Mouse (Mus musculus) limb, embryonic 10.5 days (tissue): ENCODE data around the gene Cdkn1a. TPM values are rescaled to one million over a fixed set of nuclear protein-coding genes. Genes with fewer than 3 reads are reported as not detected.

Experiments used
- DNase-seq: peaks from one replicate; pipeline ENCODE4 v3.0.0-alpha.2; 2017; ENCODE audit warnings: low spot score
- H3K27ac ChIP-seq: fragments of 300-500 bp; sonication (generic); 2 replicates; pipeline ENCODE4 v1.5.1; 2016; ENCODE audit warnings: mild to moderate bottlenecking
- H3K27me3 ChIP-seq: fragments of 300-500 bp; sonication (generic); 2 replicates; pipeline ENCODE4 v1.6.1; 2016; ENCODE audit warnings: low read depth, mild to moderate bottlenecking; ENCODE audit not compliant: poor library complexity, severe bottlenecking
- H3K36me3 ChIP-seq: fragments of 300-500 bp; sonication (generic); 2 replicates; pipeline ENCODE4 v1.6.1; 2016; ENCODE audit warnings: mild to moderate bottlenecking, moderate library complexity
- H3K4me1 ChIP-seq: fragments of 300-500 bp; sonication (generic); 2 replicates; pipeline ENCODE4 v1.6.1; 2016
- H3K4me3 ChIP-seq: fragments of 300-500 bp; sonication (generic); 2 replicates; pipeline ENCODE4 v1.5.1; 2016; ENCODE audit warnings: mild to moderate bottlenecking, moderate library complexity
- H3K9me3 ChIP-seq: fragments of 300-500 bp; sonication (generic); replicated peaks from 2 replicates; pipeline ENCODE4 v1.6.1; 2016; ENCODE audit warnings: mild to moderate bottlenecking
- WGBS: fragments of 180-500 bp; shearing (Covaris S2); methylation state at CpG from one replicate; pipeline ENCODE4 v1.1.7; 2016; 5-methylcytosine and 5-hydroxymethylcytosine counted together
- polyA plus RNA-seq: library from polyadenylated mRNA; unstranded; fragments of >200 nt; fragmentation: Nextera tagmentation; extraction: Ambion mirVana; gene quantifications from 2 replicates; pipeline ENCODE4 v1.2.1, GENCODE M21; 2016

Gene Cdkn1a
- polyA plus RNA-seq, 1 experiment from 2014 or later, result 28.8 TPM

DNA sequence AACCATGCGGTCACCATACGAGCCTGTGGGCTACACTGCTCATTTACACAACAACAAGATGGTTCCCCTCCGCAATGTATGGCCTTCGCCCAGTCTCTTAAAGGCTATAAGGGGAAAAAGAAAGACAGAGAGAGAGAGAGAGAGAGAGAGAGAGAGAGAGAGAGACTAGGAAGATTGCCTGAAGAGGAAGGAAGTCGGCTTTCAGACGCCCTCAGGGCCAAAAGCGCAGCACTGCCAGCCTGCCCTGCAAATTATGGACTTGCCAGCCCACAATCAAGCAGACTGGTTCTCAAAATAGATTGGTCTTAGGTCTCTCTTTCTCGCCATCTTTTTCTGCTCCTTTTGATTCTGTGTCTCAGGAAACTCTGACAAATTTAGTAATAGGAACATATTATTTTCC lies 14.5 kb upstream of the Cdkn1a start:
- H3K36me3 ChIP-seq, result no peaks in the 10 kb centered on the region
- no peaks in the 10 kb centered on the region for H3K9me3 ChIP-seq
- no peak for DNase-seq
- H3K4me3 ChIP-seq, result no peak overlapping the region
- peaks cover 41% of the 10 kb centered on the region for H3K4me1 ChIP-seq
- 92% methylated on average over 8 of the region's 8 CpGs for WGBS
- peaks cover 37% of the 10 kb centered on the region for H3K27me3 ChIP-seq
- H3K27ac ChIP-seq, result no peak overlapping the region

DNA sequence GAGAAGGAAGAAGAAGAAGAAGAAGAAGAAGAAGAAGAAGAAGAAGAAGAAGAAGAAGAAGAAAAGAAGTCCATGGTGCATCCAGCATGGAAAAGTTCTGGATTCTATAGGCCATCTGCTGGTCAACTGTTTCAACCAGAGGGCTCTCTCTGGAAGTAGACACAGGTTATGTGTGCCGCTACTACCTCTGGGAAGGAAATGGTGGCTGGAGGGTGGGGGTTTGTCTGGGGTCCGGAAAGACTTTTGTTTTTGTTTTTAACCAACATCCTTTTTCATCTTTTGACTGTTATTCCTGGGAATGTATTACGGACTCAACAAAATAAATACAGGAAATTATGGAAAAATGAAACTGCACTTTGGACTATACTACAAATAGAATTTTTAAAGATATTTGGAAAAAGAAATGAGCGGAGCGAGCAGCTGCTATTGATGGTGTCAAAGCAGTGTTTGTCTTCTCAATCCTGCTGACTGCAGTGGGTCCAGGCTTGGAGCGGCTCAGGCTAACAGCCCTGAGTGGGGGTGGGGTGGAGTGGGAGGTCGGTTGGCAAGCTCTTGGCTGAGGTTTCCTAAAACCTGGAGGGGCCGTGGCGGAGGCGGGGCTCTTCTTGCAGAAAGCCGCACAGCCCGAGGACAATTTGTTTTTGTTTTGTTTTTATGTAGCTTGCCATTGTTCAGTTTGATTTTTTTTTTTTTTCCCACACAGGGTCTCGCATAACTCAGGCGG lies 12.8 kb upstream of the Cdkn1a start:
- H3K4me3 ChIP-seq, result peak overlapping the region; percentile 34
- H3K27me3 ChIP-seq, result peaks cover 50% of the 10 kb centered on the region
- no peaks in the 10 kb centered on the region for H3K36me3 ChIP-seq
- 29% methylated on average over 14 of the region's 14 CpGs for WGBS
- H3K9me3 ChIP-seq, result no peaks in the 10 kb centered on the region
- H3K4me1 ChIP-seq, result peaks cover 37% of the 10 kb centered on the region
- H3K27ac ChIP-seq, result peak overlapping the region; percentile 51; the same call in 1 of the 2 replicates
- peak; percentile 55 for DNase-seq

DNA sequence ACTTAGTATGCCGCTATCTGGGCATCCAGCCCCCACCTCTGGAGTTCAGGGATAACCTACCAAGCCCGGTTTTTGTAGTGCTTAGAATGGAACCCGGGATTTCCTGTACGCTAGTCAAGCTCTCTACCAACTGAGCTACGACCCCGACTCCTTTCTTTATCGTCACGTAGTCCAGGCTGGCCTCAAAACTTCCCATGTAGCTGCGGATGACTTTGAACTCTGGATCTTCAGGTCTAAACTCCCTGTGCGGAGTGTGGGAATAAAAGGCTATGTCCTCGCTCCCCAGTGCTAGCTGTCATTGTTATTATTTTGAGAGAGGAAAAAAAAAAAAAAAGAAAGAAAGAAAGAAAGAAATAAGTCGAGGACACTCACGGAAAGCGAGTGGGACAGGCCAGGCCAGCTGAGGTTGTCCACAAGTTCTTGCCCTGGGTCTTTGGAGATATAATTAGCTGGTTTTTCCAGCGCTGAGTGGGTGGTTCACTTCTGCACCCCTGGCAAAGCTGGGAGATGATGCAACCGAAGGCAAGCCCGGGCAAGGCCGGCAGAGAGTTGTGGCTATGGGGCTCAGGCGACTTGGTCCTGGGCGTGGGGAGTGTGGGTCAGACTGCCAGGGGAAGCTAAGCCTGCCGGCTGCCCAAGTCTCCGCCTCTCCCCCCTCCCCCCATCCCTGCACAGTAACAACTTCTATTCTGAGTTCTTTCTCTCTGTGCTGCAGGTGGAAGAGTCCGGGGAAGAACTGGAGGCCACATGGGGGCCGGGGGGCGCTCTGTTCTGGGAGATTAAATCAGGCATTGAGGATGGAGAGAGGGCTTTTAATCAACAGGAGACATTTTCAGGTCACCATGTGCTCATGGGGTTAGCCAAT lies 12.0 kb upstream of the Cdkn1a start:
- peaks cover 31% of the 10 kb centered on the region for H3K4me1 ChIP-seq
- H3K27ac ChIP-seq, result peak overlapping the region; percentile 51; the same call in 1 of the 2 replicates
- H3K9me3 ChIP-seq, result no peaks in the 10 kb centered on the region
- DNase-seq, result peak; percentile 58
- H3K4me3 ChIP-seq, result peak overlapping the region; percentile 34
- H3K27me3 ChIP-seq, result peaks cover 56% of the 10 kb centered on the region
- no peaks in the 10 kb centered on the region for H3K36me3 ChIP-seq
- 9% methylated on average over 25 of the region's 25 CpGs for WGBS

DNA sequence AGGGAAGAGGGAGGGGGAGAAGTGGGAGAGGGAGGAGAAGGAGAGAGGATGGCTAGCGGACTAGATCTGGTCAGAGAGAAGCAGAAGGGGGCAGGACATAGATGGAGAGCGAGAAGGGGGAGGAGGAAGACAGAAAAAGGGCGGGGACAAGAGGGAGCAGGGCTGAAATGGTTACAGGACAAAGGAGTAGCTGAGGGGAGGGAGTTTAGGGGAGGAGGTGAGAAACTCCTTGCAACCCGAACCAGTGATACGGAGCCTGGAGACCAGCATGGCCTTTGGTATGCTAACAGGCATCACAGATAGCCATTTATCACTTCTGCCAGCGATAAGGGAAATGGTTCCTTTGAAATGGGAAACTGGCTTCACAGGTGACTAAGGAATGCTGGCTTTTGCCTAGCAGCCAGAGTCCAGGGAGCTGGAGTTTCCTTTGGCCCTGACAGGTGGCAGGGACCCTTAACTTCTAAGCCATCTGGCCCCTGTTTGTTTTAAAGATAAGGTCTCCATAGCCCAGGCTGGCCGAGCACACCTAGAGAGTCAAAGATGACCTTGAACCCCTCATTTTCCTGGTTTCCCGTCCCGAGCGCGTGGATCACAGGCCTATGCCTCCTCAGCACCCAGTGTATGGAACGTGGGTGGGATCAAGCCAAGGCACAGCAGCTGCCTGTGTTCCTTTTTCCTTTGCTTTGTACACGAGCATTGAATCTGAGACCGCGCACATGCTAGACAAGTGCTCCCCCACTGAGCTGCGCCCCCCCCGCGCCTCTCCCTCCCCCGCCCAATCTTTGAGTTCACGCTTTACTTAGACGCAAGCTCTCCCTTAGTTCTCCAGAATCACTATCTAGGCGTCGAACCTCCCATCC lies 9.8 kb upstream of the Cdkn1a start:
- 4% methylated on average over 23 of the region's 23 CpGs for whole genome bisulfite sequencing
- Histone ChIP-seq H3K4me3 (peak overlapping the region; percentile 23), H3K9me3 (no peaks in the 10 kb centered on the region), H3K27ac (0 out of 2 replicates have a peak overlapping the region, but pooled peaks have one; percentile 27), H3K4me1 (peaks cover 34% of the 10 kb centered on the region), H3K27me3 (peaks cover 57% of the 10 kb centered on the region), H3K36me3 (no peaks in the 10 kb centered on the region)
- DNase-seq, result peak; percentile 48

DNA sequence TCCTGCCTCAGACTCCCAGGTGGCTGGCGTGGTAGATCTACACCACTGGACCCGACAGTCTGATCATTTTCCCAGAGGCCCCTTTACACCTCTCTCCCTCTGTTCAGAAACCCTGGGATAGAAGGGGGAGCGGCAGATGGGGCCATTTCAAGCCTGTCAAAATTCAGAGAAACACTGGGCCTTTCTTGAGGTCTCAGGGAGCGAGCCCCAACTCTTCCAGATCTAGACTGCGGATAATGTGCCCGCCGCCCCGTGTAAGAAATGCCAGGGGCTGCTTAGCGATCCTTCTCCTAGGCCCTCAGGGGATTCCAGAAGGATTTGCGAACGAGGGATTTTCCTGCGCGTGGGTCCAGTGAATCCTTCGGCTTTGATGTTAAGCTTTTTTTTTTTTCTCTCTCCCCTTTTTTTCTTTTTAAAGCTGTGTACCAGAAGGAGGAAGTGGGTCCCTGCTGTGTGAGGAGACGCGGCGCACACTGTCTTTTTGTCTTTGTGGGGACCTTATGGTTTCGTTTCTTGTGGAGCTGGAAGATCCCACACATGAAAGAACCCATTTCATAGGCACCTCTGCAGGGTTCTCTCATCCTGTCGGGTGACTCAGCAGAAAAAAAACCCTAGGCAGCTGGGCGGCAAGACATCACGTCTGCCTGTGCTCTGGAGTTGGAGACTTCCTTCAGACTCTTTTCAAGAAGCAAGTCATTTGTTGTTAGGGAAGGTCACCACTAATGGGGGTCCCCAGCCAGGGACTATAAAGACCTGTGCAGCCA lies 9.0 kb upstream of the Cdkn1a start:
- Histone ChIP-seq H3K4me1 (peaks cover 34% of the 10 kb centered on the region), H3K27ac (0 out of 2 replicates have a peak overlapping the region, but pooled peaks have one; percentile 27), H3K9me3 (no peaks in the 10 kb centered on the region), H3K36me3 (no peaks in the 10 kb centered on the region), H3K27me3 (peaks cover 57% of the 10 kb centered on the region), H3K4me3 (peak overlapping the region; percentile 23; the same call in 1 of the 2 replicates)
- no peak for DNase-seq
- WGBS, result 6% methylated on average over 21 of the region's 21 CpGs

DNA sequence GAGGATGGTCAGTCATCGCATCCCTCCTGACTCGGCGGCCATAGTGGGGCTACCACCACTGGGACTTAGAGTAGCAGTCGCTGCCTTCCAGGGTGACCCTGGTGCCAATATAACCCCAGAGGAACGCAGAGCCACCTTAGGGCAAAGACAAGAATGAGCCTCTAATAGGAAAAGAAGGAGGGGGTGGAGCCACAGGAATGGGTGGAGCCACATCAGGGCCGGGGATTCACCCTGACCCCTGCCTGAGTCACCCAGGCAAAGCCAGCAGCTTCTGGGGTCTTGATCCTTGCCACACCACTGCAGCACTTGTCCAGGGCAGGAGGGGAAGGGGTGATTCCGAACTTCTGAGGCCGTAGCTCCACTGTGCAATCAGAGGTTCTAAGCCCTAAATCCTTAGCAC lies 7.2 kb upstream of the Cdkn1a start:
- Histone ChIP-seq H3K4me3 (no peak overlapping the region), H3K4me1 (peaks cover 26% of the 10 kb centered on the region), H3K27ac (no peak overlapping the region), H3K9me3 (no peaks in the 10 kb centered on the region), H3K27me3 (peaks cover 47% of the 10 kb centered on the region), H3K36me3 (no peaks in the 10 kb centered on the region)
- 90% methylated on average over 8 of the region's 8 CpGs for WGBS
- no peak for DNase-seq

DNA sequence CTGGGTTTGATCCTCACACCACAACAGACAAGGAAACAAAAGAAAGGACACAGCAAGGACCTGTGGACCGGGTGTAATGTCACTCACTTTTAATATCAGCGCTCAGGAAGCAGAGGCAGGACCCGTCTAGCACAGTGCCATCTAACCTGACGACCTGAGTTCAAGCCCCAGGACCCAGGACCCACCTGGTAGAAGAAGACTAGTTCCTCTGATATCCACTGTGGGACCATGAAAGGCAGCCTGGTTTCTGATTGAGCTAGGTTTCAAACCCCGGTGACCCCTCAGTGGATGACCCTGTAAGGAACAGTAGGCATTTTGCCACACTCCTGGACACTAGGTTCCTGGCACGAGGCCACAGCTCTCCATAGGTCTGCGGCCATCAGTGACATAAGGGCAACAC lies 6.1 kb upstream of the Cdkn1a start:
- Histone ChIP-seq H3K27me3 (peaks cover 38% of the 10 kb centered on the region), H3K4me3 (no peak overlapping the region), H3K4me1 (peaks cover 21% of the 10 kb centered on the region), H3K36me3 (no peaks in the 10 kb centered on the region), H3K27ac (no peak overlapping the region), H3K9me3 (no peaks in the 10 kb centered on the region)
- no peak for DNase-seq
- 93% methylated on average over 7 of the region's 7 CpGs for WGBS

DNA sequence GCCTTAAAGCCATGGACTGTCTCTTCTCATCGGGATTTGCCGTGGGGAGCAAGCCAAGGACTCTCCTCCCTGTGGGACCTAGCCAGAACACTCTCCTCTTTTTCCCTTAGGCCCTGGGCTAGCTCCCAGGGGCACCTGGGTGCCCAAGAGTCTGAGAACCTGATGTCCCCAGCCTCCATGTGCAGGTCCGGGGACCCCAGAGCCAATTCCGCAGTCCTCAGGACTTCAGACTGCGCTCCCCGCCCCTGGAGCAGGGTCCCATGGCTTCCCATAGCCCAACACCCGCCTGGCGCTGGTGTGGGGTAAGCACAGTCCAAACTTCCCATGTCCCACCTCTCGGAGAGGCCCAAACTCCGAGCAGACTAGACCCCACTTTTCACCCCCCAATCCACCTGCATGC lies 5.5 kb upstream of the Cdkn1a start:
- Histone ChIP-seq H3K27me3 (peaks cover 34% of the 10 kb centered on the region), H3K27ac (no peak overlapping the region), H3K4me3 (no peak overlapping the region), H3K9me3 (no peaks in the 10 kb centered on the region), H3K36me3 (no peaks in the 10 kb centered on the region), H3K4me1 (peaks cover 21% of the 10 kb centered on the region)
- DNase-seq, result no peak
- 82% methylated on average over 10 of the region's 10 CpGs for WGBS

DNA sequence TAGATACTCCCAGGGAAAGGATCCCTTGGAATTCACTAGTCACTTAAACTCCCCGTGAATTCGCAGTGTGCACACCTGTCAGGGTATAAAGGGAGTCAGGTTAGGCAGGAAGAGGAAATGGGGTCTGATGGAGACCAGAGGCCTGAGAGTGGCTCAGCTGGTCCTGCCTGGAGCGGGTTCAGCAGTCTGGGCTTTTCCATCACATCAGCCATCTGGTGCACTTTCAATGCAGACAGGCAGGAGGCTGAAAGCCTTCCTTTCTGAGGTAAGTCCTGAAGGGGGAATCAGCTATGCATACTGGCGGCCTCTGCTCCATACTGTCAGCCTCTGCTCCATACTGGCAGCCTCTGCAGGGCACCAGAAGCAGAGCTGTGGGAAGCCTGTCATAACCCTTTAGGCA lies 3.9 kb upstream of the Cdkn1a start:
- Histone ChIP-seq H3K27ac (no peak overlapping the region), H3K9me3 (no peaks in the 10 kb centered on the region), H3K4me1 (peaks cover 6% of the 10 kb centered on the region), H3K4me3 (no peak overlapping the region), H3K36me3 (no peaks in the 10 kb centered on the region), H3K27me3 (peaks cover 32% of the 10 kb centered on the region)
- 82% methylated on average over 4 of the region's 4 CpGs for WGBS
- DNase-seq, result no peak

DNA sequence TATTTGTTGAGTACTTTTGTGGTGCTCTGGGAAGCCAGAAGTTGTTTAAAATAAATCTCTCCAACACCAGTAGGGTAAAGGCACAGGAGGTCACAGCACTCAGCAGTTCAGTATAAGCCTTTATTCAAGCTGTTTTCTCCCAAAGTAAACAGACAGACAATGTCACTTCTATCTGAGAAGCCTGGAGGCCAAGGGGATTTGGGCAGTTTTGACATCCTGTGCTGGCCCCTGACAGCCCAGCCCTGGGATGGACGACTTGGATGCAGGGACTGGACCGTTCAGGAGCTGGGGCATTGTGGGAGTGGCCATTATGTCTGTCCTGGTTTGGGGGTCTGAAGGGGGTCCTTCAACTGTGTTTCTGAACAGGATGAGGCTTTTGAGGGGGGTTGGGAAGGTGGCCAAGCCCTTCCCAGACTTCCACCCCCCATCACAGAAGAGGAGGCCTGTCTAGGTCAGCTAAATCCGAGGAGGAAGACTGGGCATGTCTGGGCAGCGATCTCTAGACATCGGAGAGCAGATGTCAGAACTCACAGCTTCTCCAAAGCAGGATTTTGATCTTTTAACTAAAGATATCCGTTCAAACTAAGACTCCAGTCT lies 670 bp downstream of the Cdkn1a start:
- no peaks in the 10 kb centered on the region for H3K36me3 ChIP-seq

DNA sequence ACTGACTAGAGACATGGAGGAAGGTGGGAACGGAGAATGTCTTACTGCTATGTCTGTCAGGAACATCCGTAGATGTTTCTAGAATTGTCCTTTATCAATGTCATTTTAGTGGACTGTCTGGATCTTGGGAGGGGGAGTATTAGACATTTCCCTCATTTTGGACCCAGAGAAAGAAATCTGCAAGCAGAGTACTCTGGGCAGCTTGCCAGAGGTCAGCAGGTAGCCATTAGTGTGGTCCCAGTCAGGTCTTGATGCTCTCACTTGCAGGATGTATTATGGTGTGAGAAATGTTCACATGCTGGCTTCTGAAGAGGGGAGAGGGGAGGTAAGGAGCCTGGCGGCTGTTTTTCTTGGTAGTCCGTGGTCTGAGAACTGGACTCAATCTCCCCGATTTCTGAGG lies 1.7 kb downstream of the Cdkn1a start:
- Histone ChIP-seq H3K27me3 (peaks cover 57% of the 10 kb centered on the region), H3K4me3 (no peak overlapping the region), H3K27ac (no peak overlapping the region), H3K4me1 (peaks cover 27% of the 10 kb centered on the region), H3K36me3 (no peaks in the 10 kb centered on the region), H3K9me3 (no peaks in the 10 kb centered on the region)
- 64% methylated on average over 5 of the region's 5 CpGs for WGBS
- no peak for DNase-seq

More for the DNA sequence above, 670 bp downstream of the Cdkn1a start:
- no peaks in the 10 kb centered on the region for H3K9me3 ChIP-seq
- WGBS, result 56% methylated on average over 6 of the region's 6 CpGs
- no peak overlapping the region for H3K27ac ChIP-seq
- peaks cover 57% of the 10 kb centered on the region for H3K27me3 ChIP-seq
- no peak for DNase-seq
- H3K4me3 ChIP-seq, result no peak overlapping the region
- H3K4me1 ChIP-seq, result peaks cover 27% of the 10 kb centered on the region
